8 mouse cellular contexts compared by ENCODE assay signal in genomic region chr11:98026570-98027296, GRCm38 (mm10). TPM values are rescaled to one million over a fixed set of nuclear protein-coding genes. Genes with fewer than 3 reads are reported as not detected.
DNase-seq lines count a peak whose midpoint lies in the region; ATAC-seq lines count a peak whose summit lies in the region.

TSS of gene Rpl19 (plus strand) at chr11:98026710.

- H3K9me3 ChIP-seq in hindbrain, embryonic 15.5 days, result no peaks in the 10 kb centered on the region

- H3K4me1 ChIP-seq in hindbrain, embryonic 15.5 days (replicated peaks), result peaks cover 30% of the 10 kb centered on the region

- peak; percentile 69 for ATAC-seq in hindbrain, embryonic 15.5 days (ENCODE audit: low FRiP score, low read depth)

- peak; percentile 93 for DNase-seq in R1 (ENCODE audit: low read depth, low spot score)
- peak; percentile 95 to 96 for DNase-seq in cerebellum, postnatal 25 days
- peak; percentile 94 for DNase-seq in frontal cortex, postnatal 36 days (ENCODE audit: low spot score in 2 of 2)
- DNase-seq in left cerebral cortex, adult 11 months (ENCODE audit: low spot score), result peak; percentile 88
- DNase-seq in lung, postnatal 4 days, result peak; percentile 94 to 95
- peak; percentile 95 for DNase-seq in retina, postnatal 7 days (ENCODE audit: low read depth, low spot score)
- DNase-seq in urinary bladder, adult 2 months (ENCODE audit: low spot score), result peak; percentile 91

- peaks cover 34% of the 10 kb centered on the region for H3K36me3 ChIP-seq in hindbrain, embryonic 15.5 days

- peak within 1 kb of the TSS; percentile 86 for H3K4me2 ChIP-seq in hindbrain, embryonic 15.5 days

- peak within 1 kb of the TSS; percentile 87 for H3K27ac ChIP-seq in hindbrain, embryonic 15.5 days (replicated peaks)

- WGBS in hindbrain, embryonic 15.5 days, result under 1% methylated on average over 61 of the region's 69 CpGs

- no peaks in the 10 kb centered on the region for H3K27me3 ChIP-seq in hindbrain, embryonic 15.5 days

- H3K4me3 ChIP-seq in hindbrain, embryonic 15.5 days, result peak within 1 kb of the TSS; percentile 87

- H3K9ac ChIP-seq in hindbrain, embryonic 15.5 days, result peak within 1 kb of the TSS; percentile 97

RNA-seq across cellular contexts. Expression of gene Rpl19, which starts in this region (rescaled TPM):
- 632 and 657 TPM in 2 replicates for polyA plus RNA-seq in hindbrain, embryonic 15.5 days (2015; fragmentation: Nextera tagmentation; extraction: Ambion mirVana)
- 1,600 and 1,809 TPM in 2 replicates for polyA plus RNA-seq in urinary bladder, adult 2 months (2012; rRNA removed)

Comparison
In these comparisons a context has a peak if more than half of its experiments do, and no peak if none do; other contexts are left out.
1. Peak in every context shown above with its lines: DNase-seq, ATAC-seq, H3K4me3 ChIP-seq and H3K27ac ChIP-seq.